Mouse (Mus musculus) cortical plate, adult 2 months (tissue): ENCODE measurements around the gene Fam205a4.
"Not testable (repeated sequence)": the region's sequence is repeated elsewhere in the genome, so short reads cannot be mapped to it uniquely, and the experiment has no call there.

Source experiments
- CTCF ChIP-seq: fragments of 200-500 bp; IDR thresholded peaks from 2 replicates; pipeline ENCODE4 v1.5.1; 2011; ENCODE audit warnings: mild to moderate bottlenecking, control low read depth, low read length; ENCODE audit not compliant: insufficient read depth; ENCODE audit errors: extremely low read depth
- POLR2A ChIP-seq: fragments of 200-500 bp; IDR thresholded peaks from 2 replicates; pipeline ENCODE4 v1.6.1; 2011; ENCODE audit warnings: mild to moderate bottlenecking, low read length, control low read depth; ENCODE audit not compliant: insufficient read depth; ENCODE audit errors: extremely low read depth

- TF ChIP-seq POLR2A, CTCF: not testable (repeated sequence)
These were observed at the start of gene Fam205a4 for GRCm38 (mm10) chr4:41965758-41966157.
